Mouse (Mus musculus) left cerebral cortex, adult 18-20 months (tissue): ENCODE data around the gene Hadhb. TPM values are rescaled to one million over a fixed set of nuclear protein-coding genes. Genes with fewer than 3 reads are reported as not detected.

Experiments
- DNase-seq, 2 experiments: peaks; one replicate each; pipeline ENCODE4 v3.0.0; 2021 to 2022; ENCODE audit warnings: low spot score in 2 of 2, mixed read lengths in 1 of 2
- long read RNA-seq, 2 experiments: library from polyadenylated mRNA; stranded (forward); transcript quantifications; one replicate each; pipeline ENCODE4 v2.0.0; 2021
- total RNA-seq, 2 experiments: library from RNA; stranded (reverse); gene quantifications; 2 replicates each; pipeline ENCODE4 v1.2.3; 2021

Hadhb gene
- 10 to 100 TPM; 78.7 to 78.9 TPM for total RNA-seq
- long read RNA-seq, experiment 1, transcript Hadhb-203 (16 exons, 2,048 nt): minor isoform, 47 of 185 reads
- long read RNA-seq, experiment 1, transcript Hadhb-201 (16 exons, 2,033 nt): major isoform, 120 of 185 reads
- long read RNA-seq, experiment 1, partial matches to known transcripts: 12 of 185 reads
- long read RNA-seq, experiment 1, other reads (novel, unspliced or antisense): 3 of 185 reads
- long read RNA-seq, experiment 2, transcript Hadhb-203 (16 exons, 2,048 nt): minor isoform, 40 of 144 reads
- long read RNA-seq, experiment 2, transcript Hadhb-201 (16 exons, 2,033 nt): major isoform, 92 of 144 reads
- long read RNA-seq, experiment 2, partial matches to known transcripts: 6 of 144 reads
- long read RNA-seq, experiment 2, other reads (novel, unspliced or antisense): 6 of 144 reads

- DNase-seq: peak; percentile 92
Observed at GRCm38 (mm10) chr5:30154474-30155394, at the start of gene Hadhb, which contains the start of gene Hadha. Hadhb (plus strand) TSS chr5:30155248. Hadha (minus strand) TSS chr5:30155162.

- DNase-seq: no peak
Observed at GRCm38 (mm10) chr5:30105668-30106300, 49.3 kb upstream of the Hadhb start, which contains the start of gene 3110082J24Rik. 3110082J24Rik (minus strand) TSS chr5:30106086.

- no peak for DNase-seq
Observed at GRCm38 (mm10) chr5:30106756-30107155, 48.3 kb upstream of the Hadhb start.

- no peak for DNase-seq
Observed at GRCm38 (mm10) chr5:30107186-30107585, 47.9 kb upstream of the Hadhb start.

GRCm38 (mm10) chr5:30107611-30108041 lies 47.4 kb upstream of the Hadhb start:
- DNase-seq: no peak

- no peak for DNase-seq
Observed at GRCm38 (mm10) chr5:30108233-30108632, 46.8 kb upstream of the Hadhb start.

- no peak for DNase-seq
Observed at GRCm38 (mm10) chr5:30109899-30110298, 45.1 kb upstream of the Hadhb start.

GRCm38 (mm10) chr5:30110371-30111060 lies 44.5 kb upstream of the Hadhb start:
- no peak for DNase-seq

- no peak for DNase-seq
Observed at GRCm38 (mm10) chr5:30111126-30111525, 43.9 kb upstream of the Hadhb start.

- no peak for DNase-seq
Observed at GRCm38 (mm10) chr5:30111771-30112170, 43.3 kb upstream of the Hadhb start.

- no peak for DNase-seq
Observed at GRCm38 (mm10) chr5:30112533-30113068, 42.4 kb upstream of the Hadhb start.

- DNase-seq: peak; percentile 45 to 56
Observed at GRCm38 (mm10) chr5:30113881-30114760, 40.9 kb upstream of the Hadhb start.

GRCm38 (mm10) chr5:30114761-30115140 lies 40.3 kb upstream of the Hadhb start:
- DNase-seq: no peak

- no peak for DNase-seq
Observed at GRCm38 (mm10) chr5:30115718-30116117, 39.3 kb upstream of the Hadhb start.

- no peak for DNase-seq
Observed at GRCm38 (mm10) chr5:30118018-30118417, 37.0 kb upstream of the Hadhb start.

- no peak for DNase-seq
Observed at GRCm38 (mm10) chr5:30119163-30119562, 35.9 kb upstream of the Hadhb start.

- no peak for DNase-seq
Observed at GRCm38 (mm10) chr5:30120106-30120505, 34.9 kb upstream of the Hadhb start.

GRCm38 (mm10) chr5:30122481-30122880 lies 32.6 kb upstream of the Hadhb start:
- DNase-seq: no peak

GRCm38 (mm10) chr5:30125587-30125986 lies 29.5 kb upstream of the Hadhb start:
- DNase-seq: no peak
